Mouse (Mus musculus): ENCODE measurements at regions not wholly inside any gene's neighbourhood (a gene's known extent, or its start where the extent isn't known, plus 50 kb on each side); places are given as distances from the start of the nearest gene placed in this dataset.

DNA sequence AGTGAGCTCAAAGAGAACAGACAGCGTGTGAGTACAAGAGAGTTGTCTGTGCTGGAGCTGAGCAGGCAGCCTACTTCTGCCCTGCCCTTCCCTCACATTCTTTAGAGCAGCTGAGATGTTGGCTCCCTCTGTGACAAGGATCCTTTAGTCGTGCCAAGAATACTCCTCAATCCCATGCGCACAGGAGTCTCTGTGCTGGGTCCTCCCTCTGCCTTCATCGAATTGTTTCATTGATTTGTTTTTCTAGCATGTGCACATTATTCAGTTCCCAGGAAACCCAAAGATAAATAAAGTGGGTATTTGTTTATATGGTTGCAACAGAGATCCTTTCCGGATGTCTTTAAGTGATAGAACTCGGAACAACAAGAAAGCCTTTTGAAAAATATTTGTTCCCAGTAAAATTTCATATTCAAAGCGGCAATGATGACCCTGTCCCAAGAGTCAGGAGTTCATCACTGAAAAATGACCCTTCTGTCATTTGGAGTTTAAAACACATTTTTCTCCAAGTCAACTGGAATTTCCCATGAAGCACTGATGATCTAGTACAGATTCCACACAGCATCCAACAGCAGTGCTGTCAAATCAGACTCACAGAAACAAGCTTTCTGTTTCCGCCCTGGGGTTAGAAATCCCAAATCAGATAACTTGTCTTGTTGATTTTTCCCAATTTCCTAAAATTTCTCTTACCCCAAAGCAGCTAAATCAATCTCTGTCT is 136.7 kb downstream of the Dact1 start:
- Histone ChIP-seq H3K4me3 (ENCODE audit: low read length) (no peak overlapping the region), H3K9ac (replicated peaks; ENCODE audit: low read length) (no peak overlapping the region), H3K4me2 (replicated peaks; ENCODE audit: low read depth, low read length) (no peak overlapping the region), H3K36me3 (ENCODE audit: insufficient read depth, low read length) (no peaks in the 10 kb centered on the region), H3K9me3 (ENCODE audit: low read length) (no peaks in the 10 kb centered on the region), H3K27me3 (ENCODE audit: insufficient read depth, low read length) (no peaks in the 10 kb centered on the region), H3K4me1 (ENCODE audit: insufficient read depth, low read length) (peaks cover 13% of the 10 kb centered on the region; the same call in 1 of the 2 replicates), H3K27ac (ENCODE audit: low read length) (peak overlapping the region; percentile 59; the same call in 1 of the 2 replicates)
- no peak for ATAC-seq (ENCODE audit: low FRiP score, low TSS enrichment)
- WGBS, result 53% methylated on average over 8 of the region's 8 CpGs

DNA sequence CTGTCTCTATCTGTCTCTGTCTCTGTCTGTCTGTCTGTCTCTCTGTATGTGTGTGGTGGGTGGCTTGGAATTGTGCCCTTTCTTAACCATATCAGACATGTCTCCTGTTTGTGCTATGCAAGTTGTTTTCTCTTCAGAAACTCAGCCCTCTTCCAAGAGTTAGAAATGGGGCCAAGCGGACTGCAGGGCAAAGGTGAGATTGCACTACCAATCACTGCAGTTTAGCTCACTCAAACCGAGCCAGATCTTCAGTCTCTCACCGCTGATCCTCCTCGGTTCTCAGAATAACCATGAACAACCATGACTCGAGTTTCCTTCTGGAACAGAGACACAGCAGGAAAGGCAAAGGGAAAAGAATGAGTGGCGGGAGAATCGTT is 137.2 kb downstream of the Dact1 start:
- Histone ChIP-seq H3K4me1 (ENCODE audit: insufficient read depth, low read length) (peaks cover 13% of the 10 kb centered on the region; the same call in 1 of the 2 replicates), H3K9me3 (ENCODE audit: low read length) (no peaks in the 10 kb centered on the region), H3K4me2 (replicated peaks; ENCODE audit: low read depth, low read length) (no peak overlapping the region), H3K36me3 (ENCODE audit: insufficient read depth, low read length) (no peaks in the 10 kb centered on the region), H3K27me3 (ENCODE audit: insufficient read depth, low read length) (no peaks in the 10 kb centered on the region), H3K27ac (ENCODE audit: low read length) (peak overlapping the region; percentile 59), H3K4me3 (ENCODE audit: low read length) (no peak overlapping the region), H3K9ac (replicated peaks; ENCODE audit: low read length) (no peak overlapping the region)
- ATAC-seq (ENCODE audit: low FRiP score, low TSS enrichment), result no peak
- 19% methylated on average over 7 of the region's 7 CpGs for WGBS

DNA sequence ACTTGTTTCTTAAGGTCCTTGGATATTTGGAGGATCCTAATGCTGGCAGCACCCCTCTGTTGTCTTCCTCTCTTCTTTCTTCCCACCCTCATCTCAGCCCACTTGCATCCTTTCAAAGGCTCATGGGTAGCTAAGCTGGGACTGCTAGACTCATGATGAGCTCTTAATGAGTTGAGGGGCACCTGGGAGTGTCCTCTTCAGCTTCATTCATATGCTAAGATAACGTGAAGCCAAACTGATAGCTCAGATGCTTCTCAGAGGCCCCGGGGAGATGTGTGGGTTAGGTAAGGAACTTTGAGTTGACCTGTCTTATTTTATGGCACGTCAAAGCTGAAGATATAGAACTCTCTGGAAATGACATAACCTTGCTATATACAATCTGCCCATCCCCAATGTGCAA is 139.3 kb downstream of the Dact1 start:
- no peak overlapping the region for H3K4me2 ChIP-seq (replicated peaks; ENCODE audit: low read depth, low read length)
- H3K9ac ChIP-seq (replicated peaks; ENCODE audit: low read length), result no peak overlapping the region
- no peak overlapping the region for H3K4me3 ChIP-seq (ENCODE audit: low read length)
- H3K4me1 ChIP-seq (ENCODE audit: insufficient read depth, low read length), result peaks cover 13% of the 10 kb centered on the region; the same call in 1 of the 2 replicates
- WGBS, result 63% methylated on average over 3 of the region's 3 CpGs
- no peak for ATAC-seq (ENCODE audit: low FRiP score, low TSS enrichment)
- H3K36me3 ChIP-seq (ENCODE audit: insufficient read depth, low read length), result no peaks in the 10 kb centered on the region
- H3K27ac ChIP-seq (ENCODE audit: low read length), result no peak overlapping the region
- H3K9me3 ChIP-seq (ENCODE audit: low read length), result no peaks in the 10 kb centered on the region
- no peaks in the 10 kb centered on the region for H3K27me3 ChIP-seq (ENCODE audit: insufficient read depth, low read length)

DNA sequence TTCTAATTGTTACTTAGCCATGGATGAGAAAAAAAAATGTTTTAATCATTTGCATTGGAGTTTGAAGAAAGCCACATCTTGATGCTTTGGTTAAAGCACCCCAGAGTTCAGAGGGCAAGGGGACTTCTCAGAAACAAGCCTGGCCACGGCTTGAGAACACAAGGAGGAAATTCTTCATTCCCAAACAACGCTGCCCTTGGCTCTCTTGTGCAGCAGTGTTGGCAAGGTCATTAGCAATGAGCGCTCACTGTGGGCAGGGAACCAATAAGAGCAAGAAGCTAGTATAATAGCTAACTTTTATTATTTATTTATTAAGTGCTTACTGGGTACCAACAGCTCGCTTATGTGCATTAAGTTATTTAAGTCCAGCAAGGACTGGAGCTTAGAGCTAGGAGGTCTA is 140.4 kb downstream of the Dact1 start:
- no peak for ATAC-seq (ENCODE audit: low FRiP score, low TSS enrichment)
- H3K36me3 ChIP-seq (ENCODE audit: insufficient read depth, low read length), result no peaks in the 10 kb centered on the region
- WGBS, result 63% methylated on average over 4 of the region's 4 CpGs
- no peaks in the 10 kb centered on the region for H3K9me3 ChIP-seq (ENCODE audit: low read length)
- no peak overlapping the region for H3K9ac ChIP-seq (replicated peaks; ENCODE audit: low read length)
- H3K4me2 ChIP-seq (replicated peaks; ENCODE audit: low read depth, low read length), result no peak overlapping the region
- H3K4me3 ChIP-seq (ENCODE audit: low read length), result no peak overlapping the region
- H3K4me1 ChIP-seq (ENCODE audit: insufficient read depth, low read length), result peaks cover 13% of the 10 kb centered on the region; the same call in 1 of the 2 replicates
- H3K27me3 ChIP-seq (ENCODE audit: insufficient read depth, low read length), result no peaks in the 10 kb centered on the region
- H3K27ac ChIP-seq (ENCODE audit: low read length), result no peak overlapping the region

DNA sequence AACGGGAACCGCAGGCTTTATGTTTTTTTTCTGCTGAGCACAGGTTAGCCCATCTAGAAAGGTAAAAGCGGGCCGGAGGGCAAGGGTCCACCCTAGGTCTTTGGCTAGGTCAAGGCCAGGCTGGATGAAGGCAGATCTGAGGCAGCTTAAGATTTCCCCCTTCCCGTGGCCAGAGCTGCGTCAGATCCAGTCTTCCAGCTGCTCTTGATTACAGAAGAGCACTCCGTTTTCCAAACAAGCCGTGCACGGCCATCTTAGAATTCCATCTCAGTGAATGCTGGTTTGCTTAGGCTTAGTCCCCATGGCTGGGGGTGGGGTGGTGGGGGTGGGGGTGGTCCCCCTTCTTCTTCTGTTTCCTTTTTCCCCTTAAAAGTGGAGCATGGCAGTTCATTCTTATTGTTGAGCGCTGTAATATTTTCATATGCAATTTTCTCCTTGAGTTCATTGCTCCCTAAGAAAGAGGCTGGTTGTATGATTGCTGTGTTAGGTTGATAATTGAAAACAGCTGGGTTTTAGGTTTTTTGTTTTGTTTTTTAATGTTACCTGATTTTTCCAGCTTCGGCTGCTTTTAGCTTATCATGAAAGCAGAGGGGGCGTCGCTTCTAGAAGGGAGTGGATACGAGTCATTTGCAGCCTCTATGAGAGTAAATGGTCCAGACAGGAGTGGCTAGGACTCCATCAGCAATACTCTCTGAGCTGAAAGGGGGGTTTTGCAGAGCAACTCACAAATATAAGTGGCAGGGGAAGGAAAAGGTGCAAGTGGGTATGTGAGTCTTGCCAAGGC is 141.2 kb downstream of the Dact1 start:
- Histone ChIP-seq H3K36me3 (ENCODE audit: insufficient read depth, low read length) (no peaks in the 10 kb centered on the region), H3K9ac (replicated peaks; ENCODE audit: low read length) (no peak overlapping the region), H3K4me2 (replicated peaks; ENCODE audit: low read depth, low read length) (no peak overlapping the region), H3K4me1 (ENCODE audit: insufficient read depth, low read length) (peaks cover 12% of the 10 kb centered on the region; the same call in 1 of the 2 replicates), H3K4me3 (ENCODE audit: low read length) (no peak overlapping the region), H3K27ac (ENCODE audit: low read length) (no peak overlapping the region), H3K9me3 (ENCODE audit: low read length) (no peaks in the 10 kb centered on the region), H3K27me3 (ENCODE audit: insufficient read depth, low read length) (no peaks in the 10 kb centered on the region)
- ATAC-seq (ENCODE audit: low FRiP score, low TSS enrichment), result no peak
- WGBS, result 75% methylated on average over 14 of the region's 14 CpGs

DNA sequence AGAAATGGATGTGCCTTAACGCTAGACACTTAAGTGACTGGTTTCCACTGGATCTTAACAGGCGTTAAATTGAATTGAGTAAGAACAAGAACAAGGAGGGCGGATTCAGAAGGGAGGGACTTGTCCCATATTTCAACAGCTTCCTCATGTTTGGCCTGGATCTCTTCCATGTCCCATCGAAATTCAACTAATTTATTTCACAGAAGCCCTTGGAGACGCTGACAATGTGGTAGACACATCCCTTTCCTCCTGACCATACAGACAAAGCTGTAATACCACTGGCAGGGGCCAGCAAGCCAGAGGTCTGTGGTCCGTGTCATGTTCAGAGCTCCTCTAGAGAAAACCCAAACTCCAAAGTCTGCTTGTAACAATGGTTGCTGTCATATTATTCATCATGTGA is 147.2 kb downstream of the Dact1 start:
- Histone ChIP-seq H3K4me3 (ENCODE audit: low read length) (no peak overlapping the region), H3K27me3 (ENCODE audit: insufficient read depth, low read length) (no peaks in the 10 kb centered on the region), H3K36me3 (ENCODE audit: insufficient read depth, low read length) (no peaks in the 10 kb centered on the region), H3K27ac (ENCODE audit: low read length) (no peak overlapping the region), H3K9me3 (ENCODE audit: low read length) (no peaks in the 10 kb centered on the region), H3K4me2 (replicated peaks; ENCODE audit: low read depth, low read length) (no peak overlapping the region), H3K4me1 (ENCODE audit: insufficient read depth, low read length) (0 out of 2 replicates have a peak, but pooled peaks cover 3% of the 10 kb centered on the region), H3K9ac (replicated peaks; ENCODE audit: low read length) (no peak overlapping the region)
- whole genome bisulfite sequencing, result 57% methylated on average over 6 of the region's 6 CpGs
- ATAC-seq (ENCODE audit: low FRiP score, low TSS enrichment), result no peak

DNA sequence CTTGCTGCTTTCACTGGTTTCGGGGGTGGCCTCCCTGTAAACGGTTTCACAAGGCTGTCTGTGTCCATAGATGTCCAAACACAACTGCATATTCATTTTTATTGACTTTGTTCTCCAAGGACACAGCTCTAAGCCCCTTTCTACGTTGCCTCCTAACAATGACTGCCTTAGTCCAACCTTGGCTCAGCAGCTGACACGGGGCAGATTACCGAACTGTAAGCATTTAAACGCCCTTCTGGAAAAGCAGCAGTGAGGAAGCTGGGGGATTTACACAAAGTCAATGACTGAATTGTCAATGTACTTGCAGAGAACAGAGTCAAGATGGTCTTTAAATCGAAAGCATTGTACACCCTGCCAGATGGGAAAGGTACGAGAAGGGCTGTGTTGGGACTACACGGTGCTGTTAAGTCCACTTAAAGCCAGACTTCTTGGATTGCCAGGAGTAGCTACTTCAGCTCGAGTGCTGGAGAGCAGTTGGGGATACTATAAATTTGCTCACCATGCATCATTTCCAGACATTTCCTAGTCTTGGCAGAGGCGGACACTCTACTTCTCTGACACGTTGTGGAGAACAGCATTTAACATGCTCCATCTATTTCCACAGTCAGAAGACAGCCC is 149.0 kb downstream of the Dact1 start:
- no peak overlapping the region for H3K4me2 ChIP-seq (replicated peaks; ENCODE audit: low read depth, low read length)
- H3K4me3 ChIP-seq (ENCODE audit: low read length), result no peak overlapping the region
- H3K4me1 ChIP-seq (ENCODE audit: insufficient read depth, low read length), result 0 out of 2 replicates have a peak, but pooled peaks cover 3% of the 10 kb centered on the region
- no peak overlapping the region for H3K9ac ChIP-seq (replicated peaks; ENCODE audit: low read length)
- H3K27ac ChIP-seq (ENCODE audit: low read length), result no peak overlapping the region
- ATAC-seq (ENCODE audit: low FRiP score, low TSS enrichment), result no peak
- H3K36me3 ChIP-seq (ENCODE audit: insufficient read depth, low read length), result no peaks in the 10 kb centered on the region
- H3K27me3 ChIP-seq (ENCODE audit: insufficient read depth, low read length), result no peaks in the 10 kb centered on the region
- WGBS, result 59% methylated on average over 12 of the region's 12 CpGs
- H3K9me3 ChIP-seq (ENCODE audit: low read length), result no peaks in the 10 kb centered on the region

DNA sequence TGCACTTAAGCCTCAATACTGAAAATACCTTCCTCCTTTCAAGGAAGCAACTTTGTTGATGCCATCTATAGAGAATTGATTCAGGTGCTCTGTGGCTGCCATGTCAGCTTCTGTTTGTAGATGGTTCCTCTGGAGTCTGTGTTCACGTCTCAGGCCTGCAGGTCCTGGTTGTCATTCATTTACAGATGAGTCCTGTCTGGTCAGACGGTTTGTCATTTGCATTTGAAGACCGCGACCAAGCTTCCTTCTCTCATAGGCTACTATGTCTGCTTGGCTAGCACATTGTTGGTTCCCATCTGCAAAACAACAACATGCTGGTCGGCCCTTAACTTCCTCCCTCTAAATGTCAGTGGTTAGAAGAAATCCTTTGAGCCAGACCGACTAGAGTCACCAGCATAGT is 151.0 kb downstream of the Dact1 start:
- ATAC-seq (ENCODE audit: low FRiP score, low TSS enrichment), result no peak
- no peak overlapping the region for H3K27ac ChIP-seq (ENCODE audit: low read length)
- 0 out of 2 replicates have a peak, but pooled peaks cover 3% of the 10 kb centered on the region for H3K4me1 ChIP-seq (ENCODE audit: insufficient read depth, low read length)
- WGBS, result 67% methylated on average over 6 of the region's 6 CpGs
- H3K9me3 ChIP-seq (ENCODE audit: low read length), result no peaks in the 10 kb centered on the region
- H3K36me3 ChIP-seq (ENCODE audit: insufficient read depth, low read length), result no peaks in the 10 kb centered on the region
- H3K9ac ChIP-seq (replicated peaks; ENCODE audit: low read length), result no peak overlapping the region
- H3K27me3 ChIP-seq (ENCODE audit: insufficient read depth, low read length), result no peaks in the 10 kb centered on the region
- H3K4me3 ChIP-seq (ENCODE audit: low read length), result no peak overlapping the region
- no peak overlapping the region for H3K4me2 ChIP-seq (replicated peaks; ENCODE audit: low read depth, low read length)

DNA sequence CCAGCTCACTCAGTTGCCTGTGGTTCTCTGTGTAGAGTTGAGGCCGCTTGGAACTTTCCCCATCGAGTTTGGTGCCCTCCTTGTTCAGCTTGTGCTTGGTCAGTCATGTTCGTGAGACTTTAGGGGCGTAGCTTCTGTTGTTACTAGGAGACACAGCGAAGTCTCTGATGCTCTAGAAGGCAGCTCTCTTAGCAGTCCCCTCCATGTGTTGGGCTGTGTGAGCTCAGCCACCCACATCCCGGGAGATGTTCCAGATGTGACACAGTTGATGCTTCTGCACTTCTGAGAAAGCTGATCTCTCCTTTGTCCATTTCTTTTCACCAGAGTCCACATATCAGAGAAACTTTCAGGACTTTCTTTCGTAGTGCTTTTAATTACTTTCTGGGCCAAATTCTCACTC is 158.1 kb downstream of the Dact1 start:
- Histone ChIP-seq H3K4me3 (ENCODE audit: low read length) (no peak overlapping the region), H3K9ac (replicated peaks; ENCODE audit: low read length) (no peak overlapping the region), H3K4me2 (replicated peaks; ENCODE audit: low read depth, low read length) (no peak overlapping the region), H3K27ac (ENCODE audit: low read length) (peak overlapping the region; percentile 67), H3K4me1 (ENCODE audit: insufficient read depth, low read length) (peaks cover 7% of the 10 kb centered on the region; the same call in 1 of the 2 replicates), H3K9me3 (ENCODE audit: low read length) (no peaks in the 10 kb centered on the region), H3K27me3 (ENCODE audit: insufficient read depth, low read length) (no peaks in the 10 kb centered on the region), H3K36me3 (ENCODE audit: insufficient read depth, low read length) (no peaks in the 10 kb centered on the region)
- ATAC-seq (ENCODE audit: low FRiP score, low TSS enrichment), result peak; percentile 64; the same call in 1 of the 2 replicates
- 57% methylated on average over 7 of the region's 7 CpGs for WGBS

All from kidney, embryonic 16.5 days (tissue).